Mouse (Mus musculus) limb, embryonic 14.5 days (tissue): ENCODE results near the gene Thbd. TPM values are rescaled to one million over a fixed set of nuclear protein-coding genes. Genes with fewer than 3 reads are reported as not detected.

Source experiments
- ATAC-seq: fragments of 200-750 bp; cut with Nextera tagmentation; 2 replicates; pipeline ENCODE4 v1.8.0; 2017; ENCODE audit warnings: low read depth, moderate number of reproducible peaks, moderate TSS enrichment; ENCODE audit not compliant: low FRiP score
- DNase-seq: peaks from one replicate; pipeline ENCODE4 v3.0.0-alpha.2; 2015; ENCODE audit warnings: low spot score
- H3K27ac ChIP-seq: fragments of 300-500 bp; sonication (generic); replicated peaks from 2 replicates; pipeline ENCODE4 v1.5.1; 2014; ENCODE audit warnings: low read depth, mild to moderate bottlenecking, low read length, moderate library complexity, mixed read lengths
- H3K27me3 ChIP-seq: fragments of 300-500 bp; sonication (generic); 2 replicates; pipeline ENCODE4 v1.6.1; 2014; ENCODE audit warnings: low read length, mixed read lengths; ENCODE audit not compliant: control insufficient read depth, insufficient read depth
- H3K36me3 ChIP-seq: fragments of 300-500 bp; sonication (generic); 2 replicates; pipeline ENCODE4 v1.6.1; 2014; ENCODE audit warnings: mild to moderate bottlenecking, low read length, moderate library complexity, mixed read lengths; ENCODE audit not compliant: control insufficient read depth, insufficient read depth
- H3K4me1 ChIP-seq: fragments of 300-500 bp; sonication (generic); 2 replicates; pipeline ENCODE4 v1.6.1; 2014; ENCODE audit warnings: antibody characterized with exemption, low read length, mixed read lengths; ENCODE audit not compliant: control insufficient read depth, insufficient read depth
- H3K4me2 ChIP-seq: fragments of 300-500 bp; sonication (generic); replicated peaks from 2 replicates; pipeline ENCODE4 v1.6.1; 2014; ENCODE audit warnings: low read depth, mild to moderate bottlenecking, low read length, moderate library complexity; ENCODE audit not compliant: severe bottlenecking
- H3K4me3 ChIP-seq: fragments of 300-500 bp; sonication (generic); replicated peaks from 2 replicates; pipeline ENCODE4 v1.5.1; 2014; ENCODE audit warnings: low read length
- H3K9ac ChIP-seq: fragments of 300-500 bp; sonication (generic); 2 replicates; pipeline ENCODE4 v1.6.1; 2014; ENCODE audit warnings: mild to moderate bottlenecking, low read depth, low read length, moderate library complexity; ENCODE audit not compliant: severe bottlenecking
- H3K9me3 ChIP-seq: fragments of 300-500 bp; sonication (generic); 2 replicates; pipeline ENCODE4 v1.6.1; 2016; ENCODE audit warnings: low read length; ENCODE audit not compliant: control insufficient read depth
- POLR2A ChIP-seq: fragments of 200-500 bp; IDR thresholded peaks from 2 replicates; pipeline ENCODE4 v1.8.0; 2012; ENCODE audit warnings: inconsistent platforms, mild to moderate bottlenecking, moderate library complexity, borderline replicate concordance; ENCODE audit not compliant: insufficient read depth, insufficient read length; ENCODE audit errors: extremely low read depth
- WGBS: fragments of 180-500 bp; shearing (Covaris S2); extraction: QIAGEN DNeasy Blood & Tissue Kit; methylation state at CpG from one replicate; pipeline ENCODE4 v1.1.7; 2014; 5-methylcytosine and 5-hydroxymethylcytosine counted together
- polyA plus RNA-seq, 2 experiments: library from polyadenylated mRNA; depleted of rRNA in 1 of 2; stranded (reverse) in 1 of 2; unstranded in 1 of 2; fragments of >200 nt; fragmentation: Nextera tagmentation in 1 of 2; extraction: Ambion mirVana in 1 of 2; gene quantifications; 2 replicates each; pipeline versions ENCODE4 v1.2.1 to v1.2.3; 2012 to 2014

The Thbd gene
- polyA plus RNA-seq, 2 experiments = 15.1 to 20.2 TPM

GRCm38 (mm10) chr2:148427553-148427952 lies 19.6 kb upstream of the Thbd start:
- DNase-seq = no peak
- H3K27ac ChIP-seq = no peak overlapping the region
- H3K9ac ChIP-seq = no peak overlapping the region
- H3K4me1 ChIP-seq = peaks cover 3% of the 10 kb centered on the region; the same call in 1 of the 2 replicates
- WGBS = 83% methylated on average over 3 of the region's 3 CpGs
- no peaks in the 10 kb centered on the region for H3K27me3 ChIP-seq
- no peak for ATAC-seq
- H3K9me3 ChIP-seq = no peaks in the 10 kb centered on the region
- H3K4me3 ChIP-seq = no peak overlapping the region
- TF ChIP-seq POLR2A = no peak
- no peak overlapping the region for H3K4me2 ChIP-seq
- H3K36me3 ChIP-seq = no peaks in the 10 kb centered on the region

DNA sequence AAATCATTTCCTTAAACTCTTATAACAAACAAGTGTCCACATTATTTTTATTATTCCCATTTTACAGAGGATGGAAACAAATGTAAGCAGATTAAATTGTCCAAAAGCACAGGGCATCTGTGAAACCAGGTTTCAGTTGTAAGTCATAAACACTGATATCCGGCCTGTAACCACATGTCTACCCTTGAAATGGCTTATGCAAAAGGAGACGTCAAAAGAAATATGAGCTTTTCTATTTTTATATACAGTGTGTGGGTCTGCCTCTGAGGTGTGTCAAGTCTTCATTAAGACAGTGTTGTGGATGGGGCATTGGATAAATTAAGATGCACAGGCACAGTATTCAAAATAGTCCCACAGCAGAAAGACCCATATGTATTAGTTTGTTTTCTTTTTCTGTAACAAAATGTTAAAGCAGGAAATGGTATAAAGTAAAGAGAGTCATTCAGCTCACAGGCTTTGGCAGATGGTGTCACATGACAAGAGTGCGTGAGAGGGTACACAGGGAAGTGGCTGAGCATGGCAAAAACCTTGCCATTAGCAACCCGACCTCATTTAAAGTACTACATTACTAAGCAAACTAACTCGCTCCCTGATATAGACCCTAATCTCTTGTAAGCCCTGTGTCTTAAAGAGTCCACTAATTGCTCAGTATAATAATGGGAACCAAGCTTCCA lies 17.9 kb upstream of the Thbd start:
- Histone ChIP-seq H3K4me2 (no peak overlapping the region), H3K9ac (no peak overlapping the region), H3K27ac (no peak overlapping the region), H3K4me1 (0 out of 2 replicates have a peak, but pooled peaks cover 3% of the 10 kb centered on the region), H3K4me3 (no peak overlapping the region), H3K9me3 (no peaks in the 10 kb centered on the region), H3K36me3 (no peaks in the 10 kb centered on the region), H3K27me3 (no peaks in the 10 kb centered on the region)
- no peak for TF ChIP-seq POLR2A
- 50% methylated on average over 5 of the region's 5 CpGs for WGBS
- no peak for DNase-seq
- ATAC-seq = no peak

GRCm38 (mm10) chr2:148421706-148422105 lies 13.7 kb upstream of the Thbd start:
- no peak overlapping the region for H3K27ac ChIP-seq
- H3K36me3 ChIP-seq = no peaks in the 10 kb centered on the region
- DNase-seq (no peak), ATAC-seq (no peak)
- WGBS = 69% methylated on average over 1 of the region's 1 CpGs
- no peak for TF ChIP-seq POLR2A
- H3K9ac ChIP-seq = no peak overlapping the region
- no peak overlapping the region for H3K4me3 ChIP-seq
- no peaks in the 10 kb centered on the region for H3K27me3 ChIP-seq
- no peaks in the 10 kb centered on the region for H3K4me1 ChIP-seq
- no peaks in the 10 kb centered on the region for H3K9me3 ChIP-seq
- no peak overlapping the region for H3K4me2 ChIP-seq

DNA sequence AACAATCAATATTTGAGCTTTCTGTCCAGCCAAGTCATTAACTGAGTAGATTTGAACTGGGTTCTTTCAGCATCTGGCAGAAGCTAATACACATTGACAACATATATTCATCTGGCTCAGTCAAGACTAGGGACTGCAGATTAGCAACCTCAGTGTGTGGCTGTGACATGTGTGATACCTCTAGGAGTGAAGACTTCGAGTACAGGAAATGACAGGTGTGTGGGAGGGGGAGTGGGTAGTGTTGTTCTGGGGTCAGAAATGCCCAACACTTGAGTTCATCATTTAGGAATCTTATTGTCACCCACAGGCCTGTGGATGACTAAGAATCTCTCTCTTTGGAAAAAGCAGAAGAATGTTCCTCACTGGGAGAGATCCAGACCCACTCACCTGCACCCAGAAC lies 13.1 kb upstream of the Thbd start:
- WGBS = 59% methylated on average over 1 of the region's 1 CpGs

GRCm38 (mm10) chr2:148419776-148420175 lies 11.8 kb upstream of the Thbd start:
- H3K4me1 ChIP-seq = no peaks in the 10 kb centered on the region
- H3K27ac ChIP-seq = no peak overlapping the region
- no peak overlapping the region for H3K4me3 ChIP-seq
- H3K36me3 ChIP-seq = no peaks in the 10 kb centered on the region
- ATAC-seq (no peak), DNase-seq (no peak)
- no peak for TF ChIP-seq POLR2A
- no peaks in the 10 kb centered on the region for H3K27me3 ChIP-seq
- H3K9me3 ChIP-seq = no peaks in the 10 kb centered on the region
- WGBS = 78% methylated on average over 2 of the region's 2 CpGs
- no peak overlapping the region for H3K9ac ChIP-seq
- no peak overlapping the region for H3K4me2 ChIP-seq

More for the DNA sequence above, 13.1 kb upstream of the Thbd start:
- ATAC-seq = no peak
- Histone ChIP-seq H3K27ac (no peak overlapping the region), H3K4me1 (no peaks in the 10 kb centered on the region), H3K4me3 (no peak overlapping the region), H3K9me3 (no peaks in the 10 kb centered on the region), H3K9ac (no peak overlapping the region), H3K36me3 (no peaks in the 10 kb centered on the region), H3K4me2 (no peak overlapping the region), H3K27me3 (no peaks in the 10 kb centered on the region)
- no peak for TF ChIP-seq POLR2A
- no peak for DNase-seq
